Mouse (Mus musculus) E14TG2a.4 (cell line): Measurements from ENCODE around the gene Zfhx3.

Experiments
- CTCF ChIP-seq: conservative IDR thresholded peaks from 2 replicates; pipeline ENCODE4 v1.5.1; 2014; ENCODE audit warnings: low read length
- NANOG ChIP-seq: IDR thresholded peaks from 2 replicates; pipeline ENCODE4 v1.6.1; 2014; ENCODE audit warnings: borderline replicate concordance, low read length, mixed read lengths
- POU5F1 ChIP-seq: IDR thresholded peaks from 2 replicates; pipeline ENCODE4 v1.6.1; 2014; ENCODE audit warnings: low read length, borderline replicate concordance

DNA sequence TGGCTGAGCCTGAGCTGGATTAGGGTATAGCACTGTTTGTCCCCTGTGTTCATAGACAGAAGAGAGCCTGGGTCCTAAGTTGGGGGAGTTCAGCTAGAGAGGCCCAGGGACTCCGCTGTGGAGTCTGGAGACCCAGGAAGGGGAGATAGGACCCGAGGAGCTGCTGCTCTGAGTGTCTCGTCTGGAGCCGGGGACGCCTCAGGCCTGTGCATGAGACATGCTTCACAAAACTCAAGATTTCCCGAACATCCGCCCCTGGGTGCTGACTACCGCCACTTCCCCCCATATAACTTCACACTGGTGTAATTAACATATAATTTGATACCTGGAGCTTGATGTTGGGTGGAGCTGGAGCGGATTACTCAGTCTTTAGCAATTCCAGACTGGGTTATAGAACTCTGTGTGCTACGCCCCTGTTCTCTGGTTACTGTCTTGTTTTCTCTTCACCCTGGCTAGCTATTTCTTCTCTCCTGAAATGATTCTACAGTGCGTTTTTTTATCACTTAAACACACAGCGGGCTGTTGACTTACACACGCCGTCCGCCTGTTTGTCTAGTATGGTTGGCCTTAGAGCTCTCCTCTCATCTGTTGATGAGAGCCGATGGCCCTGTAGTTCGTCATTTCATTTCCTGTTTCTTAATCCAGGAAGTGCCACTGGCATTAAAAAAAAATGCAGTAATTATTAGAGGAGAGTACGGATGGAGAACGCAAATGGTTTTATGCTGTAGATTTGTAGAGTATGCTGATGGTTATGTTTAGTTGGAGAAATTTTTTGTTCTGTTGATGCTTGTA, 822.2 kb downstream of the Zfhx3 start:
- no peak for TF ChIP-seq CTCF
- TF ChIP-seq NANOG, result no peak
- TF ChIP-seq POU5F1, result no peak
